Mouse (Mus musculus) thymus, adult 2 months (tissue): ENCODE measurements around the gene Pik3c2b.

Experiments
- CTCF ChIP-seq: fragments of 200-500 bp; IDR thresholded peaks from 2 replicates; pipeline ENCODE4 v1.5.1; 2012; ENCODE audit warnings: mild to moderate bottlenecking, control low read depth, low read length, moderate library complexity, borderline replicate concordance; ENCODE audit not compliant: control insufficient read depth, poor library complexity, insufficient read depth; ENCODE audit errors: extremely low read depth
- POLR2A ChIP-seq: fragments of 200-500 bp; IDR thresholded peaks from 2 replicates; pipeline ENCODE4 v1.6.1; 2012; ENCODE audit warnings: mild to moderate bottlenecking, low read length, control low read depth, moderate library complexity; ENCODE audit not compliant: control insufficient read depth, poor library complexity, insufficient read depth; ENCODE audit errors: extremely low read depth

DNA sequence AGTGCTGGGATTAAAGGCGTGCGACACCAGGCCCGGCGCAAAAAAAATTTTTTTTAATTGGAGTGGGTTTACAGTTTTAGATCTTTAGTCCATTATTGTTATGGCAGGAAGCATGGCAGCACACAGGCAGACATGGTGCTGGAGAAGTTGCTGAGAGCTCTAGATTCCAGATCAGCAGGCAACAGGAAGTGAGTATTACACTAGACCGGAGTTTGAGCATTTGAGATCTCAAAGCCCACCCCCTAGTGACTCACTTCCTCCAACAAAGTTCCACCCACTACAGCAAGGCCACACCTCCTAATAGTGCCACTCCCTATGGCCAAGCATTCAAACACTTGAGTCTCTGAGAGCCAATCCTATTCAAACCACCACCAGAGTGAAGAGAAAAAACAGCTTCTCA lies 72.7 kb downstream of the Pik3c2b start:
- TF ChIP-seq CTCF (no peak), POLR2A (no peak)
